Mouse (Mus musculus) frontal cortex, postnatal 36 days (tissue): ENCODE data around the gene BC051665.

Experiments
- DNase-seq, 2 experiments: peaks; one replicate each; pipeline ENCODE4 v3.0.0; 2022; ENCODE audit warnings: low spot score in 2 of 2

BC051665 gene

DNA sequence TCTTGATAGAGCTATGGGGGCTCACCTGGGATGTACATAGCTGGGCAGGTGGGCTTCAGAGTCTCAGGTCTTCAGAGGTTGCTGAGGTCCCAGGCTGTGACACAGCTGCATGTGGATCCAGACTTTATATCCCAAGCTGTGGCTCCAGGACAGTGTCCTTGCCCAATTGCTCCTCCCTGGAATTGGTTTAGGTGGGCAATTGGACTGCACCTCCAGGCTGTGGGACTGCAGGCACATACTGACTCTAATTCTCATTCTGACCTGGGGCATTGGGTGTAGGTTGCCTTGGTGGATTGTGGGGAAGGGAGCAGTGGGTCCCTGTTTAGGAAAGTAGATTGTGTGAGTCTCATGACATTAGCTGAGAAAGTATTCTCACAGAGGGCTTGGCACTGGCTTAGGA is at the start of gene BC051665:
BC051665 (minus strand) TSS at position 101 of the 400 bp plus-strand sequence.
- DNase-seq, result no peak

DNA sequence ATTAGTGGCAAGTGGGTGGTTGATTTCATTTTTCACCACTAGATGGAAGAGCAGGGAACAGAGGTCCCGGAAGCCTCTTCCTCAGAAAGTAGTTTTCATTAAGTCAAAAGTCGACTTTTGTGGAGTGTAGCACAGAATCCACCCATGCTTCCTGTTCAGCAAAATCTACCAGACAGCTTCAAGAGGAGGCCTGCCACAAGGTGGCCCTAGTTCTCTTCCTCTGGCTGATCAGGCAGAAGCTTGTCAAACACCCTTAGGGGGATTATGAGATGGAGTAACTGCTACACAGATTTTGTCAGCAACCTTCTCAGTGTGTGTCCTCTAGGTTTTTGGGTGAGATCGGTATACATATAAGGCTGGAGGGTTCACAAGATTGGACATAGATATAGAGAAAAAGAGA is 39.9 kb upstream of the BC051665 start:
- no peak for DNase-seq

DNA sequence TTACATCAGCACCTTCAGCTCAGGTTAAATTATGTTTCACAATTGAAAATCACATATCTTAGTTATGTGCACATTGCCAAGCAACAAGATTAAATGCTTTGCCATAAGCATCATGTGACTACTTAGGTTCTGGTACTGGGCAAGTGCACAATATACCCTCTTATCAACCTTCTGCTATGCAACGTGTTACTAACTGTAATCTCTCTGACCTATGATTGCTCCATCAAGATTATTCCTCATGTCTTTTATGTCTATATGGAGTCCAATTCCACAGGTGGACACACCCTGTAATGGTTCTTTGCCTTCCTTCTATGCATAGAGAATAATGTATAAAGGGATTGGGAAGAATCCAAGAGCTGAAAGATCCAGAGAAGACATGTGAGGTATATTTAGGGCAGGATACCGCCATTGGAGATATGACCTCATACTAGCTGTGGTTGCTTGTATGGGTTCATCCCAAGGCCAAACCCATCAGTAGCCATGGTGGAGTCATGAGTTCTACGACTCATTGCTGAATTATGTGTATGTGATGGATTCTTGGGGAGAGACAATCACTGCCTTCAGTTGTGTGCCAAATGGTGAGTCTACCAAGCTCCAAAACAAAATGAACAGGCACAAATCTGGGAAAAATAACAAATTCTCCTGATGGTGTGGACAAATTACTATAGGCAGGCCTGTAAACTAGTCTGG is 34.5 kb upstream of the BC051665 start:
- DNase-seq, result no peak

DNA sequence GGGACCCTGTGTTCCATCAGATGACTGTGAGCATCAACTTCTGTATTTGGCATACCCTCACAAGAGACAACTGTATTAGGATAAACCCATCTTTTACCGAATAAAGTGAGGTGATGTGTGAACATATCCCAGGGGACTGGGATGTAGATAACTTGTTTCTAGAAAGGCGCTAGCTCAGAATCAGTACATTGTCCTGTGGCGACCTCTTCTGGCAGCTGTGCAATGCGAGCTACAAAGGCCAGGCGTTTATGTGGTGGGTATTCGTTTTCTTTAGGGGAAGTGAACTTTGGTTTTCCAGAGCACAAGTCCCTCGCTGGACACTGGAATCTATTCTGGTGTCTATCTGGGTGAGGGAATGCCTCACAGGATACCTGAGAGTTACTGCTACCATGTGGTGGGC is 33.3 kb upstream of the BC051665 start:
- peak; percentile 11 to 16 for DNase-seq

DNA sequence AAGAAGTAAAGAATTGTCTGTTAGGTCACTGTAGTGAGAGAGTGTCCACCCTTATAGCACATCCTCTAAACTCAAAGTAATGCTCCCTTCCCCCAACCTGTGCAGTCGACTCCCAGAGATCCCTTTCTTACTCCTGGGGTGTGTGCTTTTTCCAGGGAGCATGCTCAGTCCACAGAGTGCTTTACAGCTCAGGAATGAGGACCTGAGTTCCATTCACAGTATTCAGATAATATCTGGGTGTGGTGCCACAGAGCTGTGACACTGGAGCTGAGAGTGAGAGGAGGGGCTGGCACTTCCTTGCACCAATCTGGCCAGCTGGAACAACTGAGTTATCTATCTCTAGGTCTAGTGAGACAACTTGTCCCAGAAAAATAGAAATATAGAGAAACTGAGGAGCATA is 27.6 kb upstream of the BC051665 start:
- no peak for DNase-seq

DNA sequence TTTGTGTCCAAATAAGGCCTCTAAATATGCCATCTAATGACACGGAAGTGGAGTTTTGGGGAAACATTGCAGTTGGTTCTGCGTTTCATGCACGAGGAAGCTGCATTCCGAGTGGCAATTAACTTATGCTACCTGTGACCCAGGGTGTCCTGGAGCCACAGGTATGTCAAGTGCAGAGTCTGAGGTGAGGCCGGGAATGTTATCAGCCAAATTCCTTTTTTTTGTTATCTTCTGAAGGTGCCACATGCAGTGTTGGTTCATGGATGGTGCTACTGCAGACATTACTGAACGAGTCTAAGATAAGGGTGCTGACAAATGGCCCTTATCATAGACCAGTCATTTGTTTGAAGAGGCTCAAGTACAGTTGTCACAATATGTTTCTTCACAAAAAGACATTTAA is 26.6 kb upstream of the BC051665 start:
- DNase-seq, result no peak

DNA sequence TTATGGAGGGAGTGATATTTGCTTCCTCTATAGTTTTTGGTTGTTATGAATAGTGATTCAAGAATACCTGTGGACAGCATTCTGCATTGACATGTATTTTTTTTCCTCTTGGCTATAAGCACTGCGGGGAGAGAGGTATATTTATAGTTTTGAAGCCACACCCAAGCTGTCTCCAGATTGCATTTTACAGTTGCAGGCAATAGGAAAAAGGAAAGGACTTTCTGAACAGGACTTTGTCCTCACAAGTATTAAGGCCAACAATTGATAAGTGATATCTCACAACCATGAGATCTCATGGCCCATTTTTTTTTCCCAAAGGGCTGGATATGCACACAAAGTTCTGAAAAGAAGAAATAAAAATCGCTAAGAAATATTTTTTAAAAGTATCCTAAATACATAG is 23.5 kb upstream of the BC051665 start:
- DNase-seq, result no peak

DNA sequence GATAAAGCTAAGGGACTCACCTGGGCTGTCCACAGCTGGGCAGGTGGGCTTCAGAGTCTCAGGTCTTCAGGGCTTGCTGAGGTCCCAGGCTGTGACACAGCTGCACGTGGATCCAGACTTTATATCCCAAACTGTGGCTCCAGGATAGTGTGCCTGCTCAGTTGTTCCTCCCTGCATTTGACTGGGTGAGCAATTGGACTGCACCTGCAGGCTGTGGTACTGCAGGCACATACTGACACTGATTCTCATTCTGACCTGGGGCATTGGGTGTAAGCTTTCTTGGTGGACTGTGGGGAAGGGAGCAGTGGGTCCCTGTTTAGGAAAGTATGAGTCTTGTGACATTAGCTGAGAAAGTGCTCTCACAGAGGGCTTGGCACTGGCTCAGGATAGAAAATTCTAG is 16.6 kb upstream of the BC051665 start, which contains the start of gene Ctsll3:
Ctsll3 (minus strand) TSS at position 101 of the 400 bp plus-strand sequence.
- no peak for DNase-seq

DNA sequence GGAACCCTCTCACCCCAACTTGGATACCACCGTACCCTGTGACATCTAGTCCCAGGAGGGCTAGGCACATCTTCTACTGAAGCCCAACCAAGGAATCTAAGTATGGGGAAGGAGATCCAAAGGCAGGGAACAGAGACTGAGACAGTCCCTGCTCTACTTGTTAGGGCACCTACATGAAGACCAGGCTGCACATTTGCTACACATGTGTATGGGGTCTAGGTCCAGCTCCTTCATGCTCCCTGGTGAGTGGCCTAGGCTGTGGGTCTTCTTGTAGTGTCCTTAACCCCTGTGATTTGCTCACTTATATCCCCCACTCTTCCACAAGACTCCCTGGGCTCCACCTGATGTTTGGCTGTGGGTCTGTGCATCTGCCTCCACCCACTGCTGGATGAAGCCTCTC is 3.3 kb upstream of the BC051665 start:
- DNase-seq, result no peak

DNA sequence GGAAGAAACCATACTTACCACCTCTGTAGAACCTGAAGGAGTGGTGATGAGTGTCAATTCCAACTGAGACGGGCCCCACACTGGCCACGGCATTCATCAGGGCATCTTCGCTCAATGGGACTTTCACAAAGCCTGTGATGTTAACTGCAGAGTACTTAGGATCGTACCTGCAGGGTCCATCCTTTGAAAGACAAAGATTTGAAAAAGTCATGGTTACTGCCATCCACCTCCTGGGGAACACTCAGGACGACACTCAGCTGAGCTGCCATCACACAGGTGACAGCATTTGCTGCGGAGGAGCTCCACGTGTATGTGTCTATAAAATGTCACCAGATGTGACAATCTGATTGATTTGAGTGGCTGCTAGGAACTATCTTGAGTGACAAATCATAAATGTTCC is 2.9 kb downstream of the BC051665 start:
- no peak for DNase-seq

DNA sequence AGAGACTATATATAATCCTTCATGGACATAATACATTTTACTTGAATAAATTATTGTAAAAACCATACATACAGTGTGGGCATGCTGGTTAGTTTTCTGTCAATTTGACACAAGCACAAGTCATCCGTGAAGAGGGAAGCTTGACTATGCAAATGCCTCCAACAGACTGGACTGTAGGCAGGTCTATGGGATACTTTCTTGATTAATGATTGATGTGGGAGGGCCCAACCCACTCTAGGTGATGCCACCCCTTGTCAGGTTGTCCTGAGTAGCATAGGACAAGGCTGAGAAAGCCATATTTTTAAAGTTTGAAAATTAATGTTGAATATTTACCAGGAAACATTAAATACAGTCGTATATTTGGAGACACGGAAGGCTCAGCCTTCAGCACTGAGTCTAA is 5.6 kb downstream of the BC051665 start:
- no peak for DNase-seq

DNA sequence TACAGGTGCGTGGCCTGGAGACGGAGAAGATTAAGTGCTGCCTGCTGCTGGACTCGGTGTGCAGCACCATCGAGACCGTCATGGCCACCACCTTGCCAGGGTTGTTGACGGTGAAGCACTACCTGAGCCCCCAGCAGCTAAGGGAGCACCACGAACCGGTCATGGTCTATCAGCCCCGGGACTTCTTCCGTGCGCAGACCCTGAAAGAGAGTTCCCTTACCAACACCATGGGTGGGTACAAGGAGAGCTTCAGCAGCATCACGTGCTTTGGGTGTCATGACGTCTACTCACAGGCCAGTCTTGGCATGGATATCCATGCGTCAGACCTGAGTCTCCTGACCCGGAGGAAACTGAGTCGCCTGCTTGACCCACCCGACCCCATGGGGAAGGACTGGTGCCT is 25.0 kb downstream of the BC051665 start:
- DNase-seq, result no peak

DNA sequence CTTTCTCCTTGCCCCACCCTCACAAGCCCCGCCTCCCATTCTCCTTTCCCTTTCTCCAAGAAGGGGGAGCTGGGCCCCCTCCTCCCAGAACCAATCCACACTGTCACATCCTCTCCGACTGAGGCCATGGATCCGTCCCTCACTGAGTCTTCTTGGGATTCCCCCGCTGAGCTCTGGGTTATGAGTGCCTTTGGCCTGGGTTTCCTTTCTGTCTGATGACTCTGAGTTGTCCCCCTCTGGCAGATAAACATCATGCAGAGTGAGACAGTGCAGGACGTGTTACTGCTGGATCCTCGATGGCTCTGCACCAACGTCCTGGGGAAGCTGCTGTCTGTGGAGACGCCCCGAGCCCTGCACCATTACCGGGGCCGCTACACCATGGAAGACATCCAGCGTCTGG is 25.8 kb downstream of the BC051665 start:
- DNase-seq, result no peak

DNA sequence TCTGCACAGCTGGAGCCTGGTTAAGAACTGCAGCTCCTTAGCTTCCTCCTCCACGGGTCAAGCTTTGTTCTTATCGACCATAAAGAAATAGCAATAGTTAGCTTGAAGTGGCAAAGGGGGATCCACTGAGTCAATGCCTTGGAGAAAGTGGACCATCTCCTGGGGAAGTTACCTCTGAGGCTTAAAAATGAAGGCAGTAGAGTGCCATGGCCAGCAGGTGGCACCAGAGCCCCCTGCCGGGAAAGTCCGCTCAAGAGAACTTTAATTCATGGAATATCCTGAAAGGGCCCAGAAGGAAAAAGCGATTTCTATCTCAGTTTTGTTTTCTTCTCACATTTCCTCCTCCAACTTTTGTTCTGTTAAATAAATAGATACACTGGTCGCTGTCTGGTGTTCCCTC is 27.0 kb downstream of the BC051665 start:
- DNase-seq, result peak in 1 of 2 experiments; percentile 62

DNA sequence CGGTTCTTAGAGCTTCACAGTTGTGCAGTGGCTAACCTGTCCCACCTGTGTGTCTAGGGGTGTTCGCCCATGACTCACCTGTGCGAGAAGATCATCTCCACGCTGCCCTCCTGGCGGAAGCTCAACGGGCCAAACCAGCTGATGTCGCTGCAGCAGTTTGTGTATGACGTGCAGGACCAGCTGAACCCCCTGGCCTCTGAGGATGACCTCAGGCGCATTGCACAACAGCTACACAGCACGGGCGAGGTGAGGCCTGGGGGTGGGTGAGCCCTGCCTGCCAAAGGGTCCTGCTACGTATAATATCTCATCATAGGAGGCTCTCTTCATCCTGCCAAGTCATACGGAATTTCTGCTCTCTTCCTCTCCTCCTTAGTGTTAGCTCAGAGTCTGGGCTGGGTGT is 28.9 kb downstream of the BC051665 start:
- DNase-seq, result no peak

DNA sequence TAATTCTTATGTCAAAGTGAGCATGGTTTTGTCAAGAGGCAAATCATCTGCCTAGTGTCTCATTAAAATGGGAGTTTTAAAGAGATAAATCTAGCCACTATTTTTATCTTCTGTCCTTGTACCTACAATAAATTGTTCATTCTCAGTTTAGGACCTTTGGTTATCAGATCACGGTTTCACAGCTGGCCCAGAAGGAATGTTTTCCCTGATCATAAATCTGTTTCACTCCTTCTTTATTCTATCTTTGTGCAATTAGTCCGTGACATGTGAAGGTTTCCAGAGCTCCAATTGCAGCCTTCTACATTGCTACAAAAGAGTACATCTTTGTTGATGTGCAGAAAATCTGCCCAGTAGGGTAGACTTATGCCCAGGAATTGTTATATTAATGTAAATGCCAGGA is 30.9 kb downstream of the BC051665 start:
- DNase-seq, result no peak

DNA sequence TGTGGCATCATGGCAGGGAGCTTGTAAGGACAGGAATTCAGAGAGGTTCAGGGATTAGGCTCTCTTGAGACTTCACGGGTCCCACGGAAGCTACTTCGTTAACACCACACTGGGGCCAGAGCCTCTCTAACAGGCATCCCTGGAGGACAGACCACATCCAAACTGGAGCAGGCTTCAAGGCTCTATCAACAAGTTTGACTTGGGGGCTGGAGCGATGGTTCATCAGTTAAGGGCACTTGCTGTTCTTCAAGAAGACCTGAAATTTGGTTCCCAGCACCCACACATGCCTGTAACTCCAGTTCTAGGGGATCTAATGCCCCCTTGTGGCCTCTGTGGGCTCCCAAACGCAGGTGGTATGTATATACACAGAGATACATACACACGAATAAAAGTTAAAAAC is 32.9 kb downstream of the BC051665 start:
- no peak for DNase-seq

DNA sequence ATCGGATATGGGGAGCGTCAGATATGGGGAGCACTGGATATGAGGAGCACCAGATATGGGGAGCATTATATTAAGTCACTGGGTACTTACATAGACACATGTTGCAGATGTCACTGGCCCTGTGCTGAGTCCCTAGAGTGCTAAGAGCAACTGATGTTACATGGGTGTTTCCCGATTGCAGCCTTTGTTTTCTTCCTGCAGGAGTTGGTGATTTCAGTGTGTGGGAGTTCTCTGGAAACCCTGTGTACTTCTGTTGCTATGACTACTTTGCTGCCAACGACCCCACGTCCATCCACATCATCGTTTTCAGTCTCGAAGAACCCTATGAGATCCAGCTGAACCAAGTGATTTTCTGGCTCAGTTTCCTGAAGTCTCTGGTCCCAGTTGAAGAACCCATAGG is 35.2 kb downstream of the BC051665 start:
- DNase-seq, result no peak

DNA sequence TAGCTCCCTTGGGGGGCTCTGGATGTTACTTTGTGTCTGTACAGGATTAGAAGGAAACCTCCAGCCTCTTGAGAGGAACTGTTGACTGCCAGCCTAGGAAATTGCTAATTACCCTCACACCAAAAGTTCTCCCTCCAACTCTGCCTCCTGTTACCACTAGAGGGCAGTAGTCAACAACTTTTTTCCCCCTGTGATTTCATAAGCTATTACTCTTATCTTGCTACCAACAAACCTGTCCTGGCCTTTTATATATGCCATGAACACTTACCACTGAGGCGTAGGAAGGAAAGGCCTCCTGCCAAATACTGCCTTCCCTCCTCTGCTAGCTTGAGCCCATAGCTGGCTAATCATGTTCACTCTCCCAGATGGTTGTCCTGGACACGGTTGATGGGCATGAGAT is 37.6 kb downstream of the BC051665 start:
- DNase-seq, result no peak

DNA sequence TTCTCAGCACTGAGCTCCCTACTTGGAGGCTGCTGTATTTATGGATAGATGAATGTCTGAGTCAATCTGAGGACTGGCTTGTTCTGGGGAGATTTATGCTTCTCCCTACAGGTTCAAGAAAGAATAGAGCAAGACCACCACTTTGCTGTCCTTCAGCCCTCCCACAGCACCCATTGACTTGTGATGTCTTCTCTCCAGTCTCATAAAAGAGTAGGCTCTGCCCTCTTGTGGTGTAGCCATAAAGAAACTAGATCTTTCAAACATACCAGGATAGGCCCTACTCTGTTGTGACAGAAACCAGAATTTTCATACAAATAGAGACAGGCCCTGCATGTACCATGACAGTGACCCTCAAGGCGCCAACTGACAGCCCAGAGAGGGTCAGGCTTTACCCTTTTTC is 39.0 kb downstream of the BC051665 start:
- DNase-seq, result no peak

DNA sequence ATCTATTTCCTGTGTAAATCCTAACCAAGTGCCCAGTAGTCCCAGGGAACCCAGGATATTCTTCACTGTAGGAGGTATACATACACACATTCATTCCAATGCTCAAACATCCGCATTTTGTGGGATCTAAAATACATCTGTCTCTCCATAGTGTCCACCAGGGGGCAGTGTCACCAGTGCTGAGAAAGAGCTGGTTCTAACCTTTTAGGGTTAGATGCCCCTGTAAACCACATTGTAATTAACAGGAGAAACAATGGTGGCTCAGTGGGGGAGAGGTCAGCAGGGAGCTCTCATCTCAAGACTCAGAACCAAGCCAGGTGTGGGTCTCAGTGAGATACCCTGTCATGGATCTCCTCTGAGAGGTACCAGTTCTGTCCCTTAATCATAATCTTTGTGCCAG is 39.9 kb downstream of the BC051665 start:
- DNase-seq, result no peak

DNA sequence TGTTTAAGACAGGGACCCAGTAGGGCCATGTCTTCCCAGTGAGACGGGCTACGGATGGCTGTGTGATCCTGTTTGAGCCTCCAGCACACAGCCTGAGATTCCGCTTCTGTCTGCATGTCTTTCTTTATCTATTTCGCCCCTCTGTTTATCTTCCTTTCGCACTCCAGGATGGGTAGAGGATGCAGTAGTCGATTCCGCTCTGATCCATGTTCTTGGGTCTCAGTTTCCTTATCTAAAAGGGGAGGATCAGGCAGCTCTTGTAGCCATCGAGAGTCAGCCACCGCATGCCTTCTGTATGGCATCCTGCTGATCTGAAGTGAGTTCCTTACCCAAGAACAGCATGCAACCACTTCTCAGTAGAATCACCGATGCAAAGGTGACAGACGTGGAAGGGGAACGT is 40.8 kb downstream of the BC051665 start:
- DNase-seq, result no peak

DNA sequence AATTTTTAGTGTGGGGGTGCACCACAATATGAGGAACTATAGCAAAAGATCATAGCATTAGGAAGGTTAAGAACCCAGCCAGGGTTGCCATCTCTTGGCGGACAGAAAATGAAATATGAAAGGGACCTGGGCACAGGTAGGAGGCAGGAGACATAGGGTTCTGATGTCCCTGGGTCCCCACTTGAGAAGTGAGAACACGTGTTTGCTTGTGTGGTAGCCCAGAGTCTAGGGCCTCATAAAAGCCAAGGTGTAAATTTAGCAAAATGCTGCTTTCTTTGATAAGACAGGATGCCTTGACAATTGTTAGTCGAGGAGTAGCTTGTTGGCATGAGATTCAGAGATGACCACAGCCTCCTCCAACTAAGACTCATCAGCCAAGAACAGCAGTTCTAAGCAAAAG is 41.4 kb downstream of the BC051665 start:
- no peak for DNase-seq

DNA sequence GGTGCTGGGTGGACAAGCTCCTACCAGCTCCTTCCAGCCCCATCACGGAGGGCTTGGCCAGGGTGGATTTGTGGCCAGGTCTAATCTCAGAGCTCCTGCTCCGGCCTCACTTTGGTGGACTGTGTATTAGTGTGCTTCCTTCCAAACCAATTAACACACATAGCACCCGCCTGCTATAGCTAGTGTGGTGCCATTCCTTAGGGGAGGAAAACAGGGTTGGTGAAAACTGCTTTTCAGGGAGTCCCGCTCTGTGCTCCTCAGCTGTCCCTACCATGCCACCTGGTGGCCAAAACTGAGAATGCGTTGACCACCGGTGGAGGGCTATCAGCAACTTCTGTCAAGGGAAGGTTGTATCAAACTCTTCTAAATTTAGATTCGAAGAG is 42.1 kb downstream of the BC051665 start:
- DNase-seq, result peak; percentile 85 to 86
